Mouse (Mus musculus): ENCODE measurements around the gene Rasef. TPM values are rescaled to one million over a fixed set of nuclear protein-coding genes. Genes with fewer than 3 reads are reported as not detected.
"Not testable (repeated sequence)": the region's sequence is repeated elsewhere in the genome, so short reads cannot be mapped to it uniquely, and the experiment has no call there.

Rasef gene
- polyA plus RNA-seq, 1 experiment from 2014 or later: 0.49 TPM

- Histone ChIP-seq H3K9ac (ENCODE audit: low read length) (no peak overlapping the region), H3K4me2 (ENCODE audit: low read depth, low read length, severe bottlenecking) (no peak overlapping the region), H3K36me3 (ENCODE audit: control insufficient read depth, insufficient read depth, low read length) (no peaks in the 10 kb centered on the region), H3K27me3 (ENCODE audit: control insufficient read depth, insufficient read depth, low read length) (no peaks in the 10 kb centered on the region), H3K9me3 (ENCODE audit: control insufficient read depth, low read length) (no peaks in the 10 kb centered on the region), H3K4me1 (replicated peaks; ENCODE audit: control insufficient read depth, insufficient read depth, low read length) (no peaks in the 10 kb centered on the region), H3K4me3 (ENCODE audit: low read depth, low read length) (no peak overlapping the region), H3K27ac (ENCODE audit: low read depth, low read length) (no peak overlapping the region)
- DNase-seq (ENCODE audit: low spot score) (no peak), ATAC-seq (replicated peaks; ENCODE audit: low FRiP score) (no peak)
- 59% methylated on average over 5 of the region's 5 CpGs for WGBS
These were observed 16.7 kb downstream of the Rasef start for GRCm38 (mm10) chr4:73773831-73774810.

GRCm38 (mm10) chr4:73772028-73772427 lies 18.8 kb downstream of the Rasef start:
- ATAC-seq (replicated peaks; ENCODE audit: low FRiP score) (no peak), DNase-seq (ENCODE audit: low spot score) (no peak)
- Histone ChIP-seq H3K27me3 (ENCODE audit: control insufficient read depth, insufficient read depth, low read length) (no peaks in the 10 kb centered on the region), H3K4me3 (ENCODE audit: low read depth, low read length) (no peak overlapping the region), H3K9me3 (ENCODE audit: control insufficient read depth, low read length) (no peaks in the 10 kb centered on the region), H3K4me2 (ENCODE audit: low read depth, low read length, severe bottlenecking) (no peak overlapping the region), H3K9ac (ENCODE audit: low read length) (no peak overlapping the region), H3K27ac (ENCODE audit: low read depth, low read length) (no peak overlapping the region), H3K36me3 (ENCODE audit: control insufficient read depth, insufficient read depth, low read length) (no peaks in the 10 kb centered on the region), H3K4me1 (replicated peaks; ENCODE audit: control insufficient read depth, insufficient read depth, low read length) (no peaks in the 10 kb centered on the region)

- Histone ChIP-seq H3K9ac (ENCODE audit: low read length) (no peak overlapping the region), H3K4me2 (ENCODE audit: low read depth, low read length, severe bottlenecking) (no peak overlapping the region), H3K27ac (ENCODE audit: low read depth, low read length) (no peak overlapping the region), H3K4me3 (ENCODE audit: low read depth, low read length) (no peak overlapping the region), H3K27me3 (ENCODE audit: control insufficient read depth, insufficient read depth, low read length) (no peaks in the 10 kb centered on the region), H3K9me3 (ENCODE audit: control insufficient read depth, low read length) (no peaks in the 10 kb centered on the region), H3K4me1 (replicated peaks; ENCODE audit: control insufficient read depth, insufficient read depth, low read length) (no peaks in the 10 kb centered on the region), H3K36me3 (ENCODE audit: control insufficient read depth, insufficient read depth, low read length) (no peaks in the 10 kb centered on the region)
- DNase-seq (ENCODE audit: low spot score): no peak
- ATAC-seq (replicated peaks; ENCODE audit: low FRiP score): peak; percentile 35
These were observed 20.2 kb downstream of the Rasef start for GRCm38 (mm10) chr4:73770592-73770991.

- DNase-seq (ENCODE audit: low spot score) (no peak), ATAC-seq (replicated peaks; ENCODE audit: low FRiP score) (no peak)
- no peak overlapping the region for H3K4me3 ChIP-seq (ENCODE audit: low read depth, low read length)
- no peak overlapping the region for H3K9ac ChIP-seq (ENCODE audit: low read length)
- no peaks in the 10 kb centered on the region for H3K27me3 ChIP-seq (ENCODE audit: control insufficient read depth, insufficient read depth, low read length)
- H3K27ac ChIP-seq (ENCODE audit: low read depth, low read length): no peak overlapping the region
- WGBS: 88% methylated on average over 3 of the region's 3 CpGs
- H3K4me2 ChIP-seq (ENCODE audit: low read depth, low read length, severe bottlenecking): no peak overlapping the region
- H3K36me3 ChIP-seq (ENCODE audit: control insufficient read depth, insufficient read depth, low read length): no peaks in the 10 kb centered on the region
- no peaks in the 10 kb centered on the region for H3K9me3 ChIP-seq (ENCODE audit: control insufficient read depth, low read length)
- no peaks in the 10 kb centered on the region for H3K4me1 ChIP-seq (replicated peaks; ENCODE audit: control insufficient read depth, insufficient read depth, low read length)
These were observed 22.6 kb downstream of the Rasef start for GRCm38 (mm10) chr4:73768156-73768555.

GRCm38 (mm10) chr4:73748219-73748618 lies 42.6 kb downstream of the Rasef start:
- Histone ChIP-seq H3K9me3 (ENCODE audit: control insufficient read depth, low read length) (no peaks in the 10 kb centered on the region), H3K36me3 (ENCODE audit: control insufficient read depth, insufficient read depth, low read length) (no peaks in the 10 kb centered on the region), H3K4me1 (replicated peaks; ENCODE audit: control insufficient read depth, insufficient read depth, low read length) (no peaks in the 10 kb centered on the region), H3K4me3 (ENCODE audit: low read depth, low read length) (no peak overlapping the region), H3K4me2 (ENCODE audit: low read depth, low read length, severe bottlenecking) (no peak overlapping the region), H3K27ac (ENCODE audit: low read depth, low read length) (no peak overlapping the region), H3K27me3 (ENCODE audit: control insufficient read depth, insufficient read depth, low read length) (no peaks in the 10 kb centered on the region), H3K9ac (ENCODE audit: low read length) (no peak overlapping the region)
- 86% methylated on average over 5 of the region's 5 CpGs for WGBS
- DNase-seq (ENCODE audit: low spot score): no peak
- no peak for ATAC-seq (replicated peaks; ENCODE audit: low FRiP score)

- H3K27ac ChIP-seq (ENCODE audit: low read depth, low read length): no peak overlapping the region
- 86% methylated on average over 3 of the region's 3 CpGs for WGBS
- no peak overlapping the region for H3K4me3 ChIP-seq (ENCODE audit: low read depth, low read length)
- H3K27me3 ChIP-seq (ENCODE audit: control insufficient read depth, insufficient read depth, low read length): no peaks in the 10 kb centered on the region
- ATAC-seq (replicated peaks; ENCODE audit: low FRiP score) (no peak), DNase-seq (ENCODE audit: low spot score) (no peak)
- H3K9ac ChIP-seq (ENCODE audit: low read length): no peak overlapping the region
- H3K36me3 ChIP-seq (ENCODE audit: control insufficient read depth, insufficient read depth, low read length): no peaks in the 10 kb centered on the region
- H3K9me3 ChIP-seq (ENCODE audit: control insufficient read depth, low read length): no peaks in the 10 kb centered on the region
- no peaks in the 10 kb centered on the region for H3K4me1 ChIP-seq (replicated peaks; ENCODE audit: control insufficient read depth, insufficient read depth, low read length)
- no peak overlapping the region for H3K4me2 ChIP-seq (ENCODE audit: low read depth, low read length, severe bottlenecking)
These were observed 51.4 kb downstream of the Rasef start for GRCm38 (mm10) chr4:73739439-73739838.

- H3K27ac ChIP-seq (ENCODE audit: low read depth, low read length): no peak overlapping the region
- H3K4me2 ChIP-seq (ENCODE audit: low read depth, low read length, severe bottlenecking): no peak overlapping the region
- no peaks in the 10 kb centered on the region for H3K27me3 ChIP-seq (ENCODE audit: control insufficient read depth, insufficient read depth, low read length)
- ATAC-seq (replicated peaks; ENCODE audit: low FRiP score): no peak
- no peaks in the 10 kb centered on the region for H3K36me3 ChIP-seq (ENCODE audit: control insufficient read depth, insufficient read depth, low read length)
- no peaks in the 10 kb centered on the region for H3K9me3 ChIP-seq (ENCODE audit: control insufficient read depth, low read length)
- H3K4me1 ChIP-seq (replicated peaks; ENCODE audit: control insufficient read depth, insufficient read depth, low read length): no peaks in the 10 kb centered on the region
- no peak overlapping the region for H3K4me3 ChIP-seq (ENCODE audit: low read depth, low read length)
- no peak overlapping the region for H3K9ac ChIP-seq (ENCODE audit: low read length)
- no peak for DNase-seq (ENCODE audit: low spot score)
These were observed 71.0 kb downstream of the Rasef start for GRCm38 (mm10) chr4:73719819-73720218.

GRCm38 (mm10) chr4:73718761-73719160 lies 72.0 kb downstream of the Rasef start:
- H3K9ac ChIP-seq (ENCODE audit: low read length): no peak overlapping the region
- DNase-seq (ENCODE audit: low spot score) (no peak), ATAC-seq (replicated peaks; ENCODE audit: low FRiP score) (no peak)
- H3K4me2 ChIP-seq (ENCODE audit: low read depth, low read length, severe bottlenecking): no peak overlapping the region
- no peak overlapping the region for H3K27ac ChIP-seq (ENCODE audit: low read depth, low read length)
- H3K36me3 ChIP-seq (ENCODE audit: control insufficient read depth, insufficient read depth, low read length): no peaks in the 10 kb centered on the region
- WGBS: 90% methylated on average over 1 of the region's 1 CpGs
- H3K27me3 ChIP-seq (ENCODE audit: control insufficient read depth, insufficient read depth, low read length): no peaks in the 10 kb centered on the region
- no peaks in the 10 kb centered on the region for H3K4me1 ChIP-seq (replicated peaks; ENCODE audit: control insufficient read depth, insufficient read depth, low read length)
- H3K4me3 ChIP-seq (ENCODE audit: low read depth, low read length): no peak overlapping the region
- H3K9me3 ChIP-seq (ENCODE audit: control insufficient read depth, low read length): no peaks in the 10 kb centered on the region

- not testable (repeated sequence) for ATAC-seq (replicated peaks; ENCODE audit: low FRiP score); H3K27me3 ChIP-seq (ENCODE audit: control insufficient read depth, insufficient read depth, low read length); H3K4me2 ChIP-seq (ENCODE audit: low read depth, low read length, severe bottlenecking); H3K9me3 ChIP-seq (ENCODE audit: control insufficient read depth, low read length); H3K27ac ChIP-seq (ENCODE audit: low read depth, low read length); H3K4me3 ChIP-seq (ENCODE audit: low read depth, low read length); H3K36me3 ChIP-seq (ENCODE audit: control insufficient read depth, insufficient read depth, low read length); H3K9ac ChIP-seq (ENCODE audit: low read length); DNase-seq (ENCODE audit: low spot score); H3K4me1 ChIP-seq (replicated peaks; ENCODE audit: control insufficient read depth, insufficient read depth, low read length)
- no CpG with 5 or more reads among the region's 4 CpGs for WGBS
These were observed 107.6 kb downstream of the Rasef start, which contains the start of gene Gm428 for GRCm38 (mm10) chr4:73683216-73683615. Gene Gm428, plus strand, starts transcription at chr4:73683516.

Measured in forebrain, embryonic 11.5 days (tissue).